ENCODE assay signal across 24 mouse cellular contexts in genomic region chr2:24692371-24692770, GRCm38 (mm10).
DNase-seq lines count a peak whose midpoint lies in the region; ATAC-seq and TF ChIP-seq lines count a peak whose summit lies in the region.
"Had no signal": no experiment of that assay in that cellular context is flagged by ENCODE, and none has a peak within 500 bp of the region (broad histone marks: within the 10 kb centered on the region; RNA-seq: fewer than 3 reads in every experiment).

No protein-coding gene starts in this region.

- H3K27me3 ChIP-seq in cerebellum, adult 2 months (ENCODE audit: control insufficient read depth, insufficient read depth, low read length), result no peaks in the 10 kb centered on the region
- H3K27me3 ChIP-seq in heart, embryonic 11.5 days (ENCODE audit: control insufficient read depth, insufficient read depth, low read length), result no peaks in the 10 kb centered on the region
- H3K27me3 ChIP-seq: embryonic facial prominence, embryonic 15.5 days; forebrain, embryonic 12.5 days; heart, embryonic 15.5 days had no signal

- no peaks in the 10 kb centered on the region for H3K36me3 ChIP-seq in heart, embryonic 11.5 days (ENCODE audit: control insufficient read depth, insufficient read depth, low read length)
- H3K36me3 ChIP-seq: embryonic facial prominence, embryonic 15.5 days; forebrain, embryonic 12.5 days; G1E; heart, embryonic 15.5 days had no signal

- ATAC-seq in heart, embryonic 11.5 days (replicated peaks; ENCODE audit: insufficient number of reproducible peaks, low FRiP score, low TSS enrichment), result no peak
- ATAC-seq: CD4-positive, CD25-positive, alpha-beta regulatory T cell, adult 4 months had no signal

- 0 out of 2 replicates have a peak, but pooled peaks have one; percentile 3 for TF ChIP-seq CTCF in cerebellum, adult 2 months (IDR thresholded peaks at IDR 0.05; ENCODE audit: borderline replicate concordance, insufficient read depth, low read depth, low read length)

- no peak overlapping the region for H3K27ac ChIP-seq in cerebellum, adult 2 months (ENCODE audit: insufficient read depth, low read length)
- H3K27ac ChIP-seq in heart, embryonic 11.5 days (ENCODE audit: low read depth, low read length), result no peak overlapping the region
- H3K27ac ChIP-seq: embryonic facial prominence, embryonic 15.5 days; forebrain, embryonic 12.5 days; gastrocnemius, adult 2 months; heart, embryonic 15.5 days; hindbrain, embryonic 10.5 days; hindbrain, embryonic 14.5 days had no signal

- 95% methylated on average over 2 of the region's 2 CpGs for WGBS in cerebellum, adult 2 months
- whole genome bisulfite sequencing in heart, embryonic 11.5 days (ENCODE audit: insufficient replicate concordance), result 86% methylated on average over 2 of the region's 2 CpGs

- peak in 1 of 2 experiments; percentile 6 for DNase-seq in cerebellum, adult 2 months
- DNase-seq in cerebellum, adult 18-20 months, result no peak
- DNase-seq in heart, adult 11 months, result peak; percentile 33
- DNase-seq in layer of hippocampus, postnatal 10 days (ENCODE audit: low spot score in 2 of 2), result peak; percentile 3 to 6
- DNase-seq in layer of hippocampus, adult 11-12 months (ENCODE audit: low spot score), result no peak
- DNase-seq in testis, postnatal 10 days (ENCODE audit: low spot score), result peak; percentile 33
- no peak for DNase-seq in testis, postnatal 14 days (ENCODE audit: low spot score)
- DNase-seq: adrenal gland, adult 8-10 months; B cell, adult 2 months; cerebellum, adult 11 months; cerebellum, adult 9-11 months; cerebellum, postnatal 36 days; gastrocnemius, adult 2 months; gastrocnemius, postnatal 25 days; heart, postnatal 14 days had no signal

- H3K4me2 ChIP-seq in heart, embryonic 11.5 days, result no peak overlapping the region
- H3K4me2 ChIP-seq: embryonic facial prominence, embryonic 15.5 days; forebrain, embryonic 12.5 days; heart, embryonic 15.5 days; hindbrain, embryonic 14.5 days had no signal

- H3K9me3 ChIP-seq in heart, embryonic 11.5 days (replicated peaks; ENCODE audit: control insufficient read depth, low read length), result no peaks in the 10 kb centered on the region
- H3K9me3 ChIP-seq: embryonic facial prominence, embryonic 15.5 days; forebrain, embryonic 12.5 days; G1E; heart, embryonic 15.5 days; hindbrain, embryonic 10.5 days had no signal

- no peak overlapping the region for H3K4me3 ChIP-seq in cerebellum, adult 2 months (replicated peaks; ENCODE audit: insufficient read depth, low read depth, low read length)
- no peak overlapping the region for H3K4me3 ChIP-seq in heart, embryonic 11.5 days (ENCODE audit: low read depth, low read length)
- H3K4me3 ChIP-seq: embryonic facial prominence, embryonic 15.5 days; erythroblast, embryonic 14.5 days; forebrain, embryonic 12.5 days; gastrocnemius, adult 2 months; heart, embryonic 15.5 days; hindbrain, embryonic 10.5 days had no signal

- no peak overlapping the region for H3K9ac ChIP-seq in heart, embryonic 11.5 days (ENCODE audit: low read depth, low read length)
- H3K9ac ChIP-seq: embryonic facial prominence, embryonic 15.5 days; forebrain, embryonic 12.5 days; heart, embryonic 15.5 days; hindbrain, embryonic 14.5 days had no signal

- H3K4me1 ChIP-seq in cerebellum, adult 2 months (ENCODE audit: control insufficient read depth, insufficient read depth, low read length), result no peaks in the 10 kb centered on the region; the same call in 1 of the 2 replicates
- H3K4me1 ChIP-seq in heart, embryonic 11.5 days (ENCODE audit: control insufficient read depth, insufficient read depth, low read length), result no peaks in the 10 kb centered on the region
- H3K4me1 ChIP-seq: embryonic facial prominence, embryonic 15.5 days; forebrain, embryonic 12.5 days; heart, embryonic 15.5 days; hindbrain, embryonic 10.5 days had no signal

- no peak for TF ChIP-seq POLR2A in cerebellum, adult 2 months (IDR thresholded peaks at IDR 0.05; ENCODE audit: borderline replicate concordance, insufficient read depth, low read length)

Comparison
In these comparisons a context has a peak if more than half of its experiments do, and no peak if none do; other contexts are left out.
1. DNase-seq: peak in heart, adult 11 months (single experiment), layer of hippocampus, postnatal 10 days (2 of 2) and testis, postnatal 10 days (single experiment); none in cerebellum, adult 18-20 months (0 of 2), layer of hippocampus, adult 11-12 months (single experiment) and testis, postnatal 14 days (single experiment).